Mouse (Mus musculus): ENCODE measurements around the gene Zmym6. TPM values are rescaled to one million over a fixed set of nuclear protein-coding genes. Genes with fewer than 3 reads are reported as not detected.

Zmym6 gene
- total RNA-seq, 1 experiment from 2014 or later, result 13.6 TPM

Other genes with a start within 250 kb of the Zmym6 start
- 37.1 and 40.0 TPM in 2 replicates for gene Zmym4, start 109.2 kb upstream of the Zmym6 start, total RNA-seq (2021)
- gene Sfpq, start 56.1 kb upstream of the Zmym6 start, total RNA-seq (2021), result 286 and 302 TPM in 2 replicates
- 8.1 and 9.2 TPM in 2 replicates for gene Zmym1, start 16.2 kb upstream of the Zmym6 start, total RNA-seq (2021)
- 11.1 and 12.2 TPM in 2 replicates for gene Tmem35b, start 46.3 kb downstream of the Zmym6 start, total RNA-seq (2021)
- gene Dlgap3, start 91.8 kb downstream of the Zmym6 start, total RNA-seq (2021), result 6.7 and 6.8 TPM in 2 replicates
- gene Smim12, start 166.4 kb downstream of the Zmym6 start, total RNA-seq (2021), result 36.3 and 44.5 TPM in 2 replicates
- gene Gja4, start 236.7 kb downstream of the Zmym6 start, total RNA-seq (2021), result 10.0 and 13.2 TPM in 2 replicates

Data from adrenal gland, postnatal 14 days (tissue).